ENCODE assay signal across 8 mouse cellular contexts in genomic region chr10:86166854-86167268, GRCm38 (mm10).
DNase-seq lines count a peak whose midpoint lies in the region; ATAC-seq and TF ChIP-seq lines count a peak whose summit lies in the region.

No protein-coding gene starts in this region.

- H3K4me2 ChIP-seq in liver, embryonic 11.5 days, result no peak overlapping the region
- no peak overlapping the region for H3K4me2 ChIP-seq in embryonic facial prominence, embryonic 14.5 days (ENCODE audit: low read depth, low read length)
- no peak overlapping the region for H3K4me2 ChIP-seq in heart, embryonic 14.5 days (ENCODE audit: low read length)
- H3K4me2 ChIP-seq in liver, embryonic 15.5 days, result no peak overlapping the region
- no peak overlapping the region for H3K4me2 ChIP-seq in neural tube, embryonic 14.5 days (ENCODE audit: low read depth, low read length)

- no peak for TF ChIP-seq POLR2A in liver, adult 2 months (IDR thresholded peaks at IDR 0.05; ENCODE audit: extremely low read depth, insufficient read depth, low read length)

- no peaks in the 10 kb centered on the region for H3K79me2 ChIP-seq in liver, adult 2 months (ENCODE audit: control insufficient read depth, insufficient read depth, low read length)

- no peak for ATAC-seq in liver, embryonic 11.5 days (replicated peaks; ENCODE audit: low FRiP score)
- peak; percentile 41; the same call in 1 of the 2 replicates for ATAC-seq in embryonic facial prominence, embryonic 14.5 days (ENCODE audit: low read depth)
- ATAC-seq in heart, embryonic 14.5 days (ENCODE audit: insufficient number of reproducible peaks, insufficient read depth, low FRiP score, low read depth), result 0 out of 2 replicates have a peak, but pooled peaks have one; percentile 33
- ATAC-seq in liver, embryonic 15.5 days (ENCODE audit: insufficient read depth), result no peak
- peak; percentile 24; the same call in 1 of the 2 replicates for ATAC-seq in neural tube, embryonic 14.5 days (ENCODE audit: low read depth)
- ATAC-seq in inflammation-experienced regulatory T-cells, adult 6 months, result no peak

- DNase-seq in liver, adult 2 months (ENCODE audit: extremely low read depth, low read depth, low spot score), result peak; percentile 29
- DNase-seq in liver, embryonic 11.5 days (ENCODE audit: low spot score), result no peak
- peak; percentile 63 for DNase-seq in embryonic facial prominence, embryonic 14.5 days (ENCODE audit: low spot score)
- DNase-seq in left cerebral cortex, adult 18-20 months (ENCODE audit: low spot score in 2 of 2), result no peak

- H3K4me1 ChIP-seq in liver, adult 2 months (ENCODE audit: control insufficient read depth, insufficient read depth, low read length), result peaks cover 12% of the 10 kb centered on the region
- H3K4me1 ChIP-seq in liver, embryonic 11.5 days (replicated peaks; ENCODE audit: control insufficient read depth, insufficient read depth, low read length), result 0 out of 2 replicates have a peak, but pooled peaks cover 4% of the 10 kb centered on the region
- H3K4me1 ChIP-seq in embryonic facial prominence, embryonic 14.5 days (ENCODE audit: control insufficient read depth, insufficient read depth, low read length), result no peaks in the 10 kb centered on the region
- peaks cover 9 to 10% of the 10 kb centered on the region in 2 experiments for H3K4me1 ChIP-seq in heart, embryonic 14.5 days (ENCODE audit: control insufficient read depth in 2 of 2, insufficient read depth in 2 of 2, low read length in 2 of 2)
- H3K4me1 ChIP-seq in liver, embryonic 15.5 days (replicated peaks), result peaks cover 6% of the 10 kb centered on the region; the same call in 1 of the 2 replicates
- H3K4me1 ChIP-seq in neural tube, embryonic 14.5 days (ENCODE audit: control insufficient read depth, insufficient read depth, low read length), result no peaks in the 10 kb centered on the region

- 0 out of 2 replicates have a peak, but pooled peaks cover 2% of the 10 kb centered on the region for H3K27me3 ChIP-seq in liver, adult 2 months (ENCODE audit: control insufficient read depth, insufficient read depth, low read length)
- no peaks in the 10 kb centered on the region for H3K27me3 ChIP-seq in liver, embryonic 11.5 days (replicated peaks; ENCODE audit: control insufficient read depth, insufficient read depth, low read length)
- H3K27me3 ChIP-seq in embryonic facial prominence, embryonic 14.5 days (replicated peaks; ENCODE audit: control insufficient read depth, insufficient read depth, low read length), result no peaks in the 10 kb centered on the region
- no peaks in the 10 kb centered on the region for H3K27me3 ChIP-seq in heart, embryonic 14.5 days (ENCODE audit: control insufficient read depth, insufficient read depth, low read length)
- H3K27me3 ChIP-seq in liver, embryonic 15.5 days, result no peaks in the 10 kb centered on the region
- no peaks in the 10 kb centered on the region for H3K27me3 ChIP-seq in neural tube, embryonic 14.5 days (ENCODE audit: control insufficient read depth, insufficient read depth, low read length)

- no peaks in the 10 kb centered on the region for H3K9me3 ChIP-seq in liver, embryonic 11.5 days (ENCODE audit: control insufficient read depth, low read length)
- no peaks in the 10 kb centered on the region for H3K9me3 ChIP-seq in embryonic facial prominence, embryonic 14.5 days (ENCODE audit: control insufficient read depth, low read length)
- H3K9me3 ChIP-seq in heart, embryonic 14.5 days (ENCODE audit: control insufficient read depth, low read length), result no peaks in the 10 kb centered on the region
- no peaks in the 10 kb centered on the region for H3K9me3 ChIP-seq in liver, embryonic 15.5 days (replicated peaks)
- H3K9me3 ChIP-seq in neural tube, embryonic 14.5 days (ENCODE audit: control insufficient read depth, low read length), result no peaks in the 10 kb centered on the region

- WGBS in liver, adult 2 months, result 11% methylated on average over 4 of the region's 4 CpGs
- WGBS in liver, embryonic 11.5 days, result 6% methylated on average over 4 of the region's 4 CpGs
- WGBS in embryonic facial prominence, embryonic 14.5 days, result 2% methylated on average over 4 of the region's 4 CpGs
- WGBS in heart, embryonic 14.5 days, result 8% methylated on average over 4 of the region's 4 CpGs
- 3% methylated on average over 4 of the region's 4 CpGs for WGBS in liver, embryonic 15.5 days (ENCODE audit: insufficient replicate concordance)
- WGBS in neural tube, embryonic 14.5 days, result 20% methylated on average over 4 of the region's 4 CpGs

- H3K36me3 ChIP-seq in liver, adult 2 months (ENCODE audit: control insufficient read depth, insufficient read depth, low read length), result no peaks in the 10 kb centered on the region
- no peaks in the 10 kb centered on the region for H3K36me3 ChIP-seq in liver, embryonic 11.5 days (ENCODE audit: control insufficient read depth, insufficient read depth, low read length)
- no peaks in the 10 kb centered on the region for H3K36me3 ChIP-seq in embryonic facial prominence, embryonic 14.5 days (ENCODE audit: control insufficient read depth, insufficient read depth, low read length)
- no peaks in the 10 kb centered on the region for H3K36me3 ChIP-seq in heart, embryonic 14.5 days (ENCODE audit: control insufficient read depth, insufficient read depth, low read length)
- no peaks in the 10 kb centered on the region for H3K36me3 ChIP-seq in liver, embryonic 15.5 days (replicated peaks)
- no peaks in the 10 kb centered on the region for H3K36me3 ChIP-seq in neural tube, embryonic 14.5 days (ENCODE audit: control insufficient read depth, insufficient read depth, low read length)

- TF ChIP-seq CTCF in liver, adult 2 months (IDR thresholded peaks at IDR 0.05; ENCODE audit: low read depth, low read length), result no peak

- no peak overlapping the region for H3K4me3 ChIP-seq in liver, adult 2 months (ENCODE audit: insufficient read depth, low read depth, low read length)
- no peak overlapping the region for H3K4me3 ChIP-seq in liver, embryonic 11.5 days (ENCODE audit: low read depth, low read length)
- H3K4me3 ChIP-seq in embryonic facial prominence, embryonic 14.5 days (ENCODE audit: low read depth, low read length), result no peak overlapping the region
- H3K4me3 ChIP-seq in heart, embryonic 14.5 days (ENCODE audit: control insufficient read depth in 1 of 2, insufficient read depth in 1 of 2, low read depth in 1 of 2, low read length in 2 of 2), result no peak overlapping the region
- H3K4me3 ChIP-seq in liver, embryonic 15.5 days (replicated peaks), result no peak overlapping the region
- no peak overlapping the region for H3K4me3 ChIP-seq in neural tube, embryonic 14.5 days (ENCODE audit: low read depth, low read length)

- no peak overlapping the region for H3K9ac ChIP-seq in liver, adult 2 months (ENCODE audit: low read depth, low read length)
- H3K9ac ChIP-seq in liver, embryonic 11.5 days (ENCODE audit: low read depth, low read length), result no peak overlapping the region
- H3K9ac ChIP-seq in embryonic facial prominence, embryonic 14.5 days (ENCODE audit: low read depth, low read length), result peak overlapping the region; percentile 36; the same call in 1 of the 2 replicates
- no peak overlapping the region for H3K9ac ChIP-seq in heart, embryonic 14.5 days (ENCODE audit: low read length)
- H3K9ac ChIP-seq in liver, embryonic 15.5 days, result no peak overlapping the region
- H3K9ac ChIP-seq in neural tube, embryonic 14.5 days (replicated peaks; ENCODE audit: low read depth, low read length), result no peak overlapping the region

- H3K27ac ChIP-seq in liver, adult 2 months (replicated peaks; ENCODE audit: insufficient read depth, low read depth, low read length), result no peak overlapping the region
- no peak overlapping the region for H3K27ac ChIP-seq in liver, embryonic 11.5 days (ENCODE audit: low read depth, low read length)
- peak overlapping the region; percentile 70 for H3K27ac ChIP-seq in embryonic facial prominence, embryonic 14.5 days (replicated peaks; ENCODE audit: low read depth, low read length)
- peak overlapping the region; percentile 57 to 69 for H3K27ac ChIP-seq in heart, embryonic 14.5 days (replicated peaks in 1 of 2; ENCODE audit: control insufficient read depth in 1 of 2, insufficient read depth in 1 of 2, low read depth in 2 of 2, low read length in 2 of 2)
- 0 out of 2 replicates have a peak overlapping the region, but pooled peaks have one; percentile 33 for H3K27ac ChIP-seq in liver, embryonic 15.5 days (replicated peaks)
- H3K27ac ChIP-seq in neural tube, embryonic 14.5 days (ENCODE audit: low read depth, low read length), result no peak overlapping the region

Comparison
In these comparisons a context has a peak if more than half of its experiments do, and no peak if none do; other contexts are left out.
1. DNase-seq: peak in liver, adult 2 months (single experiment) and embryonic facial prominence, embryonic 14.5 days (single experiment); none in liver, embryonic 11.5 days (single experiment) and left cerebral cortex, adult 18-20 months (0 of 2).
2. H3K27ac ChIP-seq: peak in embryonic facial prominence, embryonic 14.5 days (single experiment), heart, embryonic 14.5 days (2 of 2) and liver, embryonic 15.5 days (single experiment); none in liver, adult 2 months (single experiment), liver, embryonic 11.5 days (single experiment) and neural tube, embryonic 14.5 days (single experiment).
3. ATAC-seq: peak in embryonic facial prominence, embryonic 14.5 days (single experiment), heart, embryonic 14.5 days (single experiment) and neural tube, embryonic 14.5 days (single experiment); none in liver, embryonic 11.5 days (single experiment), liver, embryonic 15.5 days (single experiment) and inflammation-experienced regulatory T-cells, adult 6 months (single experiment).